Mouse (Mus musculus) limb, embryonic 13.5 days (tissue): ENCODE measurements around the gene Sod3. TPM values are rescaled to one million over a fixed set of nuclear protein-coding genes. Genes with fewer than 3 reads are reported as not detected.

ENCODE experiments used
- polyA plus RNA-seq: library from polyadenylated mRNA; unstranded; fragments of >200 nt; fragmentation: Nextera tagmentation; extraction: Ambion mirVana; gene quantifications from 2 replicates; pipeline ENCODE4 v1.2.1, GENCODE M21; 2015

The Sod3 gene
- polyA plus RNA-seq, 1 experiment from 2014 or later, result 0.20 TPM

Other genes starting within 250 kb of the Sod3 start
- gene Dhx15, start 173.3 kb upstream of the Sod3 start, polyA plus RNA-seq, result 173 and 176 TPM in 2 replicates
- 1.8 and 2.2 TPM in 2 replicates for gene Ccdc149, start 107.7 kb downstream of the Sod3 start, polyA plus RNA-seq
- gene Lgi2, start 202.7 kb downstream of the Sod3 start, polyA plus RNA-seq, result 2.4 and 2.8 TPM in 2 replicates